Mouse (Mus musculus) midbrain, embryonic 15.5 days (tissue): ENCODE measurements around the gene Trim10. TPM values are rescaled to one million over a fixed set of nuclear protein-coding genes. Genes with fewer than 3 reads are reported as not detected.

Experiments
- ATAC-seq: fragments of 200-750 bp; cut with Nextera tagmentation; replicated peaks from 2 replicates; pipeline ENCODE4 v1.8.0; 2017; ENCODE audit warnings: moderate TSS enrichment
- H3K27ac ChIP-seq: fragments of 300-500 bp; sonication (generic); 2 replicates; pipeline ENCODE4 v1.5.1; 2015; ENCODE audit warnings: mild to moderate bottlenecking, inconsistent platforms
- H3K27me3 ChIP-seq: fragments of 300-500 bp; sonication (generic); replicated peaks from 2 replicates; pipeline ENCODE4 v1.6.1; 2015; ENCODE audit warnings: inconsistent platforms
- H3K36me3 ChIP-seq: fragments of 300-500 bp; sonication (generic); replicated peaks from 2 replicates; pipeline ENCODE4 v1.6.1; 2015; ENCODE audit warnings: inconsistent platforms
- H3K4me1 ChIP-seq: fragments of 300-500 bp; sonication (generic); 2 replicates; pipeline ENCODE4 v1.6.1; 2015; ENCODE audit warnings: inconsistent platforms
- H3K4me2 ChIP-seq: fragments of 300-500 bp; sonication (generic); 2 replicates; pipeline ENCODE4 v1.6.1; 2015; ENCODE audit warnings: inconsistent platforms, mild to moderate bottlenecking, moderate library complexity
- H3K4me3 ChIP-seq: fragments of 300-500 bp; sonication (generic); 2 replicates; pipeline ENCODE4 v1.5.1; 2015; ENCODE audit warnings: mild to moderate bottlenecking, inconsistent platforms
- H3K9ac ChIP-seq: fragments of 300-500 bp; sonication (generic); 2 replicates; pipeline ENCODE4 v1.6.1; 2015; ENCODE audit warnings: mild to moderate bottlenecking, inconsistent platforms
- H3K9me3 ChIP-seq: fragments of 300-500 bp; sonication (generic); 2 replicates; pipeline ENCODE4 v1.6.1; 2016; ENCODE audit warnings: inconsistent platforms
- WGBS: fragments of 180-500 bp; shearing (Covaris S2); methylation state at CpG from one replicate; pipeline ENCODE4 v1.1.7; 2015; ENCODE audit warnings: mixed read lengths; 5-methylcytosine and 5-hydroxymethylcytosine counted together
- polyA plus RNA-seq: library from polyadenylated mRNA; unstranded; fragments of >200 nt; fragmentation: Nextera tagmentation; extraction: Ambion mirVana; gene quantifications from 2 replicates; pipeline ENCODE4 v1.2.1, GENCODE M21; 2015

The Trim10 gene
- polyA plus RNA-seq, 1 experiment from 2014 or later: 1.2 TPM

DNA sequence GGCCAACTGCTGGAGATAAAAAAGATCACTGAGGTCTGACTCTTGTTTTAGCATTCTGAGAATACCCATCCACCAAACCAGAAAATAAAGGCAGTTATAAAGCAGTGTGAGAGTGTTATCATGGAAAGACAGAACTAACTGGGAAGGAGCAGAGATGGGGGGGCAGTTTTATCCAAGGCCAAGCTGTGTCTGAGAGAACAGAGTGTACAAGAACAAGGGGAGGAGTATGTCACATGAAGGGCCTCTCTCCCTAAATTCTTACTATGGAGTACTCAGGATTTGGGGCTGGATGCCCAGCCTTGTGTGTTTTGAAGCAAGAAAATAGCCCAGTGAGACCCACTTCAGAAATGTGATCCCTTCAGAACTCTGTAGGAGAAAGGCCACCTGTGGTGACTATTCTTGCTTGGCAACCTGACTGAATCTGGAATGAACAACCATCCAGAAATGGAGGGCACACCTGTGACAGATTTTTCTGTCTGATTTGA is 28.4 kb upstream of the Trim10 start:
- Histone ChIP-seq H3K9me3 (no peaks in the 10 kb centered on the region), H3K4me3 (no peak overlapping the region), H3K27ac (no peak overlapping the region), H3K4me2 (no peak overlapping the region), H3K9ac (no peak overlapping the region), H3K27me3 (no peaks in the 10 kb centered on the region), H3K36me3 (no peaks in the 10 kb centered on the region), H3K4me1 (peaks cover 24% of the 10 kb centered on the region)
- no peak for ATAC-seq

DNA sequence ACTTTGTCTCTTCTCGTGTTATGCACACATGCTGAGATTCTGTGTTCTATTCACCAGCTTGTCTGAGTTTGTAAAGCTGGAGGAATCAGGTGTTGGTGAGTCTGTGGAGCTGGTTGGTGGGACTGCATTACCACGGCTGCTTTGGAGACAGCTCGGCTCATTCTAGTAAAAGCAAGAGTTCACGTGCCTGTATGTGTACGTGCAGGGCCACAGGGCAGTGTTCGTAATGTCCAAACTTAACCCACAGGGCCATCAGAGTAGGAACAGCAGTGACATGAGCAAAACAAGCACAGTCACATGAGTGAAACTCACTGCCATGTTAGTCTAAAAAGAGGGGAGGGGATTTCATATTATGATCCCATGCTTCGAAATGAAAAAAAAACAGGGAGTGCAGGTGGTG is 25.7 kb upstream of the Trim10 start:
- Histone ChIP-seq H3K9me3 (no peaks in the 10 kb centered on the region), H3K27ac (no peak overlapping the region), H3K4me3 (no peak overlapping the region), H3K4me1 (peaks cover 8% of the 10 kb centered on the region; the same call in 1 of the 2 replicates), H3K4me2 (no peak overlapping the region), H3K27me3 (no peaks in the 10 kb centered on the region), H3K9ac (no peak overlapping the region), H3K36me3 (no peaks in the 10 kb centered on the region)
- whole genome bisulfite sequencing: 82% methylated on average over 7 of the region's 7 CpGs
- ATAC-seq: no peak

DNA sequence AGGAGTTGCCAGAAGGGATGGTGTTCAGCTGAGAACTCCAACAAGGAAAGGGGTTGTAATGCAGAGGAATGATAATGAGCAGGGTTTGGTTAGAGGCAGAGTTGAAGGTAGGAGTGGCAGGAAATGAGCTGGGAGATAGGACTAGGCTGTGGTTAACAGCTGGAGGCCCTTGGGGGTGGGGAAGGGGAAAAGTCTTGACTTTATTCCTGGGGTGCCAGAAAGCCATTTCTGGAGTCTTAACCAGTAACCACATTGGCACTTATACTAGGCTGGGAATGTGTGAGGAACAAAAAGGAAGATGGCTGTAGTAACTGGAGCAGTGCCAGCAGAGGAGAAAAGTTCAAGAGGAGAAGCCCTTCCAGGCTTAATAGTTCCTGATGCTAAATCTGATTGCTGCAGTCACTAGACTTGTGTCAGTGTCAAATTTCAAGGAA is 25.1 kb upstream of the Trim10 start:
- H3K27me3 ChIP-seq: no peaks in the 10 kb centered on the region
- H3K4me2 ChIP-seq: no peak overlapping the region
- peaks cover 2% of the 10 kb centered on the region; the same call in 1 of the 2 replicates for H3K4me1 ChIP-seq
- H3K4me3 ChIP-seq: no peak overlapping the region
- no peak for ATAC-seq
- no peak overlapping the region for H3K27ac ChIP-seq
- no peak overlapping the region for H3K9ac ChIP-seq
- H3K9me3 ChIP-seq: no peaks in the 10 kb centered on the region
- H3K36me3 ChIP-seq: no peaks in the 10 kb centered on the region

DNA sequence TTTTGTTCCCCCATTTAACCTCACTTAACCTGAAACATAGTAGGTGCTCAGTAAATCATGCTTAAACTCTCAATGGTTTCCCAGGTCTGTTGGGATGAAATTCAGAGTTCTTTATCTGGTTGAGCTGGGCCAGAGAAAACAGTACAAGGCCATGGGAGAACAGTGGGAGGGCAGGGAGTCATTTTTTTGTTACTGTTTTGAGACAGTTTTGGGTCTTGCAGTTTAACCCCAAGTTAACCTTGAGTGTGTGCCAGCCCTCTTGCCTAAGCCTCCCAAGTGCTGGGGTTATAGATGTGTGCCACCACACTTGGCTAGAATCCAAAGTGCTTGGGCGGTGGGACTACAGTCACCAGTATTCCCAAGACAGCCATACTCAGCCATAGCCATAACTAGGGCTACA is 24.6 kb upstream of the Trim10 start:
- Histone ChIP-seq H3K4me3 (no peak overlapping the region), H3K4me2 (no peak overlapping the region), H3K4me1 (no peaks in the 10 kb centered on the region), H3K27me3 (no peaks in the 10 kb centered on the region), H3K9me3 (no peaks in the 10 kb centered on the region), H3K9ac (no peak overlapping the region), H3K36me3 (no peaks in the 10 kb centered on the region), H3K27ac (no peak overlapping the region)
- no peak for ATAC-seq
- whole genome bisulfite sequencing: 88% methylated on average over 1 of the region's 1 CpGs

DNA sequence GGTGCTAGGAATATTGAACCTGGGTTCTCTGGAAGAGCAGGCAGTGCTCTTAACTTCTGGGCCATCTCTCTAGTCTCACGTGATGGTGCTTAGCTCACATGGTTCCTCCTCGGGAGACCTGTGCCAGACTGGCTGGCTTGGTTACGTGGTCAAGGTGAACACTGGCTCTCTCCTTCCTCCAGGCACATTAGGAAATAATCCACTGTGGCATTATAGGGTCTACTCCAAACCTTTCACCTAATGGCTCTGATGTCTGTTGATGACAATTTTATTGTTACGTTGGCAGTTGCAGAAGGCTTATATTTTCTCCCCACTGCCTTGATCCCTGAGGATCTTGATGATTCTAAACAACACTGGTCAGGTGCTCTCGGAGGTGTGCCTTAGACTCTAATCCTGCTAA is 20.5 kb upstream of the Trim10 start:
- Histone ChIP-seq H3K27me3 (no peaks in the 10 kb centered on the region), H3K4me2 (no peak overlapping the region), H3K36me3 (peaks cover 23% of the 10 kb centered on the region), H3K9me3 (no peaks in the 10 kb centered on the region), H3K4me3 (no peak overlapping the region), H3K4me1 (no peaks in the 10 kb centered on the region), H3K27ac (no peak overlapping the region), H3K9ac (no peak overlapping the region)
- ATAC-seq: no peak
- WGBS: 85% methylated on average over 5 of the region's 5 CpGs

GRCm38 (mm10) chr17:36849992-36850391 is 19.4 kb upstream of the Trim10 start:
- peaks cover 23% of the 10 kb centered on the region for H3K36me3 ChIP-seq
- H3K9ac ChIP-seq: no peak overlapping the region
- no peak for ATAC-seq
- no peak overlapping the region for H3K27ac ChIP-seq
- WGBS: 89% methylated on average over 2 of the region's 2 CpGs
- H3K4me1 ChIP-seq: no peaks in the 10 kb centered on the region
- H3K4me3 ChIP-seq: no peak overlapping the region
- H3K9me3 ChIP-seq: no peaks in the 10 kb centered on the region
- H3K27me3 ChIP-seq: no peaks in the 10 kb centered on the region
- H3K4me2 ChIP-seq: no peak overlapping the region

DNA sequence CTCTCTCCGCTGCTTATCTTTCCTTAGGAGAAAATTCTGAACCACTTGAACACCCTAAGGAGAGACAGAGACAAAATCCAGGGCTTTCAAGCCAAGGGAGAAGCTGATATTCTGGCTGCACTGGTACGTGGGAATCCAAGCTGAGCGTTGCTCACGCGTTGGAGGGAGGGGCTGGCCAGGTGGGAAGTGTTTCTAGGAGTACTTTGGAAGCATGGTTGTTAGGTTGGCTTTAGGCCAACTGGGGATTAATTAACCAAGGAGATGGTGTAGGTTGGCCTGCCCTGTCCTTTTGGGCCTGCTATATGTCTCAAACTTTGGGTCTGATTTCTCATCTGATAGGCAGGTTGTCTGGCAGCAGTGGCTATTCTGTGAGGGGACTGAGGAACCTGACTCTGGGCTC is 18.2 kb upstream of the Trim10 start:
- no peak overlapping the region for H3K4me3 ChIP-seq
- peaks cover 32% of the 10 kb centered on the region for H3K36me3 ChIP-seq
- H3K9me3 ChIP-seq: no peaks in the 10 kb centered on the region
- H3K9ac ChIP-seq: no peak overlapping the region
- ATAC-seq: no peak
- H3K27ac ChIP-seq: no peak overlapping the region
- no peaks in the 10 kb centered on the region for H3K4me1 ChIP-seq
- H3K27me3 ChIP-seq: no peaks in the 10 kb centered on the region
- WGBS: 89% methylated on average over 5 of the region's 5 CpGs
- H3K4me2 ChIP-seq: no peak overlapping the region

GRCm38 (mm10) chr17:36851627-36852026 is 17.7 kb upstream of the Trim10 start:
- no peaks in the 10 kb centered on the region for H3K9me3 ChIP-seq
- ATAC-seq: no peak
- H3K27me3 ChIP-seq: no peaks in the 10 kb centered on the region
- H3K36me3 ChIP-seq: peaks cover 36% of the 10 kb centered on the region
- WGBS: 93% methylated on average over 5 of the region's 5 CpGs
- no peak overlapping the region for H3K4me2 ChIP-seq
- no peak overlapping the region for H3K4me3 ChIP-seq
- no peak overlapping the region for H3K27ac ChIP-seq
- no peak overlapping the region for H3K9ac ChIP-seq
- H3K4me1 ChIP-seq: no peaks in the 10 kb centered on the region

GRCm38 (mm10) chr17:36855484-36855883 is 13.9 kb upstream of the Trim10 start:
- H3K9me3 ChIP-seq: no peaks in the 10 kb centered on the region
- no peaks in the 10 kb centered on the region for H3K4me1 ChIP-seq
- no peak overlapping the region for H3K27ac ChIP-seq
- ATAC-seq: no peak
- H3K4me3 ChIP-seq: no peak overlapping the region
- peaks cover 65% of the 10 kb centered on the region for H3K36me3 ChIP-seq
- H3K27me3 ChIP-seq: no peaks in the 10 kb centered on the region
- WGBS: 95% methylated on average over 3 of the region's 3 CpGs
- no peak overlapping the region for H3K4me2 ChIP-seq
- no peak overlapping the region for H3K9ac ChIP-seq

DNA sequence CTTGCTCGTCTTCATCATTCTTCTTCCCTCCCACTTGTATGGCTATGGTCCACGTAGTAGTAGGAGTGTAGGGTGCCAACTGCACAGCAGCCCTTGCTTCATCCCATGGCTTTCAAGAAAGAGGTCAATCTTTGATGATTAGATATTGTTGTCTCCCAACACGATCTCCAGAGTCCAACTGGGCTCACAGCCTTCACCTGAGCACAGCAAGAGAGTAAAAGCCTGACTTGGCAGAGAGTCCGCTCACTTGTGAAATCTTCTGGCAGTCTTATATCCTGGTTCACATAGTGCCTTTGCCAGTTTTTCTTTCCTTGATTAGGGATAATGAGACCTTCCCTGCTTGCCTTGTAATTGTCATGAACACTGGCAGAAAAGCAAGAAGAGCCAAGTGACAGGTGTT is 13.1 kb upstream of the Trim10 start:
- H3K27me3 ChIP-seq: no peaks in the 10 kb centered on the region
- 91% methylated on average over 4 of the region's 4 CpGs for WGBS
- no peak overlapping the region for H3K9ac ChIP-seq

DNA sequence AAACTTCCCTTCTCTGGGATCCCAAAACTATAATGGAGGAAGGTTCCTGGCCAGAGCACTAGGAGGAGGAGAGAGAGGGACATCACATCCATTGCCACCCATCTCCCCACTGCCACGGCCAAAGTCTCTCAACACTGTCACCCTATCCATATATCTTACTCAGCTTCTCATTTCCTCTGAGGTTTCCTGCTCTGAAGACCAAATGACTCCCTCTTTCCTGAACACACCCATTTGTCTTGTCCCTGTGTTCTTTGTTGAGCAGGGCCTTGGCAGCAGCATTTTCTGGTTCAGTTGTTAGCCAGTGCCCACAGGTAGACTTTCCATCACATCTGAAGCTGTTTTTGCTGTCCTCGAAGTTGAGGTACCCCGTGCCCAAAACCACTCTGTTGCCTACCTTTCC is 11.2 kb upstream of the Trim10 start:
- no peak overlapping the region for H3K27ac ChIP-seq
- no peaks in the 10 kb centered on the region for H3K9me3 ChIP-seq
- H3K36me3 ChIP-seq: peaks cover 41% of the 10 kb centered on the region
- H3K4me3 ChIP-seq: no peak overlapping the region
- H3K9ac ChIP-seq: no peak overlapping the region
- no peak overlapping the region for H3K4me2 ChIP-seq
- H3K4me1 ChIP-seq: no peaks in the 10 kb centered on the region
- WGBS: 94% methylated on average over 3 of the region's 3 CpGs
- ATAC-seq: no peak
- no peaks in the 10 kb centered on the region for H3K27me3 ChIP-seq

More for the DNA sequence above, 13.1 kb upstream of the Trim10 start:
- Histone ChIP-seq H3K9me3 (no peaks in the 10 kb centered on the region), H3K4me2 (no peak overlapping the region), H3K4me3 (no peak overlapping the region), H3K36me3 (peaks cover 58% of the 10 kb centered on the region), H3K27ac (no peak overlapping the region), H3K4me1 (no peaks in the 10 kb centered on the region)
- no peak for ATAC-seq

DNA sequence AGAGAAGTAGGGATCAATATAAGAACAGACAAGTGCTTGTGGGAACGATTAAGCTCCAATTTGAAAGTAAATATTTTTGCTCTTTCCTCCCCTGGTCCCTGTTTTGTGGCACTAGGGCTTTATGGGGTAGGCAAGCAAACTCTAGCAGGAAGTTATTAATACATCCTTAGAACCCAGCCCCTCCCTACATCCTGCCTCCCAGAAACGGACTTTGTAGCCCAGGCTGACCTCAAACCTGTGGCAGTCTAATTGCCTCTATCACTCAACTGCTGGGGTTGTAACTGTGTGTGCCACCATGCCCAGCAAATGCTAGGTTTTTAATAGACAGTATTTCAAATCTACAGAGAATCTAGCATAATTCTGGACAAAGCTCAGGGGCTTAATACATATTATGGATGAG is 7.7 kb upstream of the Trim10 start:
- Histone ChIP-seq H3K4me2 (no peak overlapping the region), H3K9ac (no peak overlapping the region), H3K27me3 (peaks cover 2% of the 10 kb centered on the region; the same call in 1 of the 2 replicates), H3K36me3 (peaks cover 27% of the 10 kb centered on the region), H3K4me3 (no peak overlapping the region), H3K4me1 (peaks cover 2% of the 10 kb centered on the region), H3K27ac (no peak overlapping the region), H3K9me3 (no peaks in the 10 kb centered on the region)
- 0 out of 2 replicates have a peak, but pooled peaks have one; percentile 31 for ATAC-seq
- WGBS: 76% methylated on average over 2 of the region's 2 CpGs

DNA sequence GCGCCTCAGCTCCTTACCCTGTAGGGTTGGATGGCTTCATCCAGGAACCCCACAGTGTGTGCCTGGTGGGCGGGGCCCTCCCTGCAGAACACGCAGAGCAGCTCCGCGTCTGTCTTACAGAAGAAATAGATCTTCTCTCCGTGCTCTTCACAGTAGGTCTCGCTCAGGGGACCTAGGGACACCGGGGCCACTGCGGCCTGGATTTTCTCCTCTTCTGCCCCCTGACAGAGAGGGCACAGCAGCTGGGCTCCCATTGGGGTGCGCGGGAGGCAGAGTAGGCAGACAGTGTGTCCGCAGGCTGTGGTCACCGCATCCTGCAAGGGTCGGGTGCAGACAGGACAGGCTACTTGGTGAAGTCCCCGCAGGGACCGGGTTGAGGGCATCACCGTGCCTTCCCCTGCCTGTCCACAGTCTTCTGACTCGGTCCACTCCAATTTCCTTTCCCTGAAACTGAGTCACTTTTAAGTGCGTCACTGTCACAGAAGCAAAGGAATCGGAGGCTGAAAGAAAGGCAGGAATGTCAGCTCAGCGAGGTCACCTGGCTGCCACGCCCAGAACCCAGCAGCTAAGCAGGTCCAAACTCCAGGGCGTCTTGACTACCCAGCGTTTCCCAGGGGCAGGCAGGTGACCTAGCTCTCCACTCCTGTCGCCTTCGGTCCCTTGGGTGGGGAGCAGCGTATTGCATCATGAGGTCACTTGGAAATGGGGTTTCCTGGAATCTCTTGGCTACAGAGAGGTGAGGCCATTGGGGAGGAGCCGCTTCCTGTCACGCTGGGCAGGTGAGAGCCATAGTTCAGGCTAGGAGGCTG is 2.5 kb upstream of the Trim10 start, which contains the start of gene Trim15:
Gene Trim15, minus strand, starts transcription at position 492 of the 809 bp plus-strand sequence.
- Histone ChIP-seq H3K9me3 (no peaks in the 10 kb centered on the region), H3K4me2 (peak within 1 kb of the TSS; percentile 56), H3K27ac (no peak within 1 kb of the TSS), H3K9ac (peak within 1 kb of the TSS; percentile 29; the same call in 1 of the 2 replicates), H3K27me3 (peaks cover 7% of the 10 kb centered on the region; the same call in 1 of the 2 replicates), H3K36me3 (no peaks in the 10 kb centered on the region), H3K4me1 (peaks cover 8% of the 10 kb centered on the region), H3K4me3 (peak within 1 kb of the TSS; percentile 32)
- 13% methylated on average over 29 of the region's 29 CpGs for whole genome bisulfite sequencing
- ATAC-seq: peak; percentile 55
